Comparison of ENCODE assay signal across 1 mouse cellular context in the genomic region with DNA sequence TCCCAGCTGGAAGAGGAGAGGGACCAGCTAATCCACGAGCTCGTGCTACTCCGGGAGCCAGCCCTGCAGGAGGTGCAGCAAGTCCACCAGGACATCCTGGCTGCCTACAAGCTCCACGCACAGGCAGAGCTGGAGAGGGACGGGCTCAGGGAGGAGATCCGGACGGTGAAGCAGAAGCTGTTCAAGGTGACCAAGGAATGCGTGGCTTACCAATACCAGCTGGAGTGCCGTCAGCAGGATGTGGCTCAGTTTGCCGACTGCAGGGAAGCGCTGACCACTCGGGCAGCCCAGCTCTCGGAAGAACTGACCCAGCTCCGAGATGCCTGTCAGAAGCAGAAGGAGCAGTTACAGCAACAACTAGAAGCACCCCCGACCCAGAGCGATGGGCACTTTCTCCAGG.
TF ChIP-seq lines count a peak whose summit lies in the region.

No protein-coding gene starts in this region.

TF ChIP-seq in myocyte, 11 proteins besides CTCF, POLR2A, EP300 and RAD21:
- TF ChIP-seq MAX (IDR thresholded peaks at IDR 0.05; ENCODE audit: low read depth) (no peak), USF1 (IDR thresholded peaks at IDR 0.05; ENCODE audit: low read depth) (no peak), MYOD1 (IDR thresholded peaks at IDR 0.05; ENCODE audit: control insufficient read depth in 1 of 3, insufficient read length in 2 of 3, low read depth in 2 of 3) (peak in 1 of 3 experiments; percentile 63), MYOG (IDR thresholded peaks at IDR 0.05; ENCODE audit: control insufficient read depth in 1 of 3, insufficient read depth in 1 of 3, insufficient read length in 2 of 3, low read depth in 2 of 3) (peak in 1 of 3 experiments; percentile 78), TCF3 (IDR thresholded peaks at IDR 0.05; ENCODE audit: insufficient read length, low read depth) (no peak), POLR2AphosphoS2 (IDR thresholded peaks at IDR 0.05; ENCODE audit: insufficient read length, low read depth) (peak; percentile 61)
